Mouse (Mus musculus): ENCODE results near the gene Gm20388.

- TF ChIP-seq POLR2A (IDR thresholded peaks at IDR 0.05; ENCODE audit: insufficient read depth, low read depth, low read length) = no peak
- TF ChIP-seq CTCF (IDR thresholded peaks at IDR 0.05; ENCODE audit: insufficient read depth, low read depth, low read length) = no peak
Measured at GRCm38 (mm10) chr8:124098953-124099622, 4188.4 kb downstream of the Gm20388 start.

Data from olfactory bulb, adult 2 months (tissue).